Mouse (Mus musculus) brain, embryonic 14.5 days (tissue): ENCODE results near the gene Ehmt2.

ENCODE experiments used
- CTCF ChIP-seq: fragments of 200-500 bp; IDR thresholded peaks from 2 replicates; pipeline ENCODE4 v1.5.1; 2012; ENCODE audit warnings: inconsistent platforms, mild to moderate bottlenecking, moderate library complexity, borderline replicate concordance; ENCODE audit not compliant: insufficient read depth, insufficient read length; ENCODE audit errors: extremely low read depth
- POLR2A ChIP-seq: fragments of 200-500 bp; IDR thresholded peaks from 2 replicates; pipeline ENCODE4 v1.6.1; 2012; ENCODE audit warnings: mild to moderate bottlenecking, inconsistent platforms, borderline replicate concordance; ENCODE audit not compliant: poor library complexity, insufficient read depth, insufficient read length, severe bottlenecking; ENCODE audit errors: extremely low read depth

DNA sequence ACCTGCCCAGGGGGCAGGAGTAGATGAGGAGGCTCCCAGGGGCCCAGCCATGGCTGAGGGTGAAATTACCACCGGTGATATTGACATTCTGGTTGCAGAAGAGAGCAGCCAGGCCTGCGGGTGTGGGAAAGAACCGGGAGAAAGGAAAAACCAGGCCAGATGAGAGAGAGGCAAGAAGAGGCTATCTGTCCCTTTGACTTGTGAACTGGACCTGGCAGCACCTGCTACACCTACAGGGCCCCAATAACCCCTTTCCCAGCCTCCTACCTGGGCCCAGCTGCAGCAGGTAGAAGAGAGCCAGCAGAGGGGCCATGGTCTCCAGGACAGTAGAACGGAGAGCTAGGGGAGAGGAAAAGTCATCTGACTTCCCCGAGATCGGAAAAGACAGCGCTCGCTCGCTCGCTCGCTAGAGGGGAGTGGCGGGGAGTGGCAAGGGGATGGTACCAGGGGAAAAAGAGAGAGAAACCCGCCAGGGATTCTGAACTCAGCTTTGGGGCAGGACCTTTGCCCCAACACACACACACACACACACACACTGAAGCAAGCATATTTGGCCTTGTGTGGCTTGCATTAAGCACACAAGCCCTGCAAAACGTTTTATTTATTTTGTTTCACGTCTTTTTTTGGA is 16.5 kb upstream of the Ehmt2 start, which contains the start of gene Gm20547:
- TF ChIP-seq CTCF (no peak), POLR2A (no peak)
